Mouse (Mus musculus): ENCODE data around the gene Cbx7. TPM values are rescaled to one million over a fixed set of nuclear protein-coding genes. Genes with fewer than 3 reads are reported as not detected.
"Not testable (repeated sequence)": the region's sequence is repeated elsewhere in the genome, so short reads cannot be mapped to it uniquely, and the experiment has no call there.

Cbx7 gene
- polyA plus RNA-seq, 1 experiment from 2014 or later = 3.6 TPM

GRCm38 (mm10) chr15:79895221-79896079 lies 75.5 kb downstream of the Cbx7 start:
- not testable (repeated sequence) for H3K36me3 ChIP-seq; H3K4me2 ChIP-seq (replicated peaks); H3K27me3 ChIP-seq; ATAC-seq (replicated peaks); H3K27ac ChIP-seq (replicated peaks); H3K4me3 ChIP-seq; H3K9ac ChIP-seq (replicated peaks); H3K9me3 ChIP-seq
- H3K4me1 ChIP-seq = peaks cover 12% of the 10 kb centered on the region
- 92% methylated on average over 12 of the region's 23 CpGs for WGBS

GRCm38 (mm10) chr15:79894343-79894742 lies 76.6 kb downstream of the Cbx7 start:
- Histone ChIP-seq H3K9me3 (no peaks in the 10 kb centered on the region), H3K9ac (replicated peaks) (no peak overlapping the region), H3K27me3 (0 out of 2 replicates have a peak, but pooled peaks cover 3% of the 10 kb centered on the region), H3K4me3 (no peak overlapping the region), H3K27ac (replicated peaks) (no peak overlapping the region), H3K4me1 (peaks cover 12% of the 10 kb centered on the region), H3K36me3 (no peaks in the 10 kb centered on the region), H3K4me2 (replicated peaks) (no peak overlapping the region)
- 77% methylated on average over 4 of the region's 4 CpGs for WGBS
- ATAC-seq (replicated peaks) = no peak

- 86% methylated on average over 3 of the region's 3 CpGs for WGBS
- Histone ChIP-seq H3K36me3 (no peaks in the 10 kb centered on the region), H3K27ac (replicated peaks) (no peak overlapping the region), H3K9ac (replicated peaks) (no peak overlapping the region), H3K27me3 (0 out of 2 replicates have a peak, but pooled peaks cover 3% of the 10 kb centered on the region), H3K4me2 (replicated peaks) (no peak overlapping the region), H3K9me3 (no peaks in the 10 kb centered on the region), H3K4me1 (peaks cover 12% of the 10 kb centered on the region), H3K4me3 (no peak overlapping the region)
- ATAC-seq (replicated peaks) = no peak
These were observed 77.1 kb downstream of the Cbx7 start for GRCm38 (mm10) chr15:79893824-79894123.

- Histone ChIP-seq H3K27ac (replicated peaks) (no peak overlapping the region), H3K9ac (replicated peaks) (no peak overlapping the region), H3K4me3 (no peak overlapping the region), H3K27me3 (0 out of 2 replicates have a peak, but pooled peaks cover 3% of the 10 kb centered on the region), H3K4me2 (replicated peaks) (no peak overlapping the region), H3K4me1 (peaks cover 12% of the 10 kb centered on the region), H3K36me3 (no peaks in the 10 kb centered on the region), H3K9me3 (no peaks in the 10 kb centered on the region)
- no peak for ATAC-seq (replicated peaks)
- 84% methylated on average over 15 of the region's 15 CpGs for WGBS
These were observed 77.7 kb downstream of the Cbx7 start for GRCm38 (mm10) chr15:79892995-79893823.

- peak overlapping the region; percentile 12; the same call in 1 of the 2 replicates for H3K27ac ChIP-seq (replicated peaks)
- H3K4me1 ChIP-seq = peaks cover 12% of the 10 kb centered on the region
- H3K9me3 ChIP-seq = no peaks in the 10 kb centered on the region
- 0 out of 2 replicates have a peak, but pooled peaks cover 3% of the 10 kb centered on the region for H3K27me3 ChIP-seq
- H3K4me3 ChIP-seq = peak overlapping the region; percentile 37
- WGBS = 2% methylated on average over 12 of the region's 12 CpGs
- ATAC-seq (replicated peaks) = peak; percentile 72
- H3K9ac ChIP-seq (replicated peaks) = peak overlapping the region; percentile 40
- H3K4me2 ChIP-seq (replicated peaks) = peak overlapping the region; percentile 53
- no peaks in the 10 kb centered on the region for H3K36me3 ChIP-seq
These were observed 78.7 kb downstream of the Cbx7 start for GRCm38 (mm10) chr15:79892213-79892541.

- Histone ChIP-seq H3K36me3 (no peaks in the 10 kb centered on the region), H3K4me3 (peak within 1 kb of the TSS; percentile 37), H3K27ac (replicated peaks) (peak within 1 kb of the TSS; percentile 12; the same call in 1 of the 2 replicates), H3K4me2 (replicated peaks) (peak within 1 kb of the TSS; percentile 53), H3K27me3 (0 out of 2 replicates have a peak, but pooled peaks cover 3% of the 10 kb centered on the region), H3K4me1 (peaks cover 12% of the 10 kb centered on the region), H3K9me3 (no peaks in the 10 kb centered on the region), H3K9ac (replicated peaks) (peak within 1 kb of the TSS; percentile 40)
- 1% methylated on average over 20 of the region's 20 CpGs for WGBS
- 0 out of 2 replicates have a peak, but pooled peaks have one; percentile 26 for ATAC-seq (replicated peaks)
These were observed 79.3 kb downstream of the Cbx7 start, which contains the start of gene Apobec3 for GRCm38 (mm10) chr15:79891436-79892212. Apobec3 (plus strand) TSS chr15:79891659.

- peaks cover 13% of the 10 kb centered on the region; the same call in 1 of the 2 replicates for H3K4me1 ChIP-seq
- no peak overlapping the region for H3K9ac ChIP-seq (replicated peaks)
- H3K9me3 ChIP-seq = no peaks in the 10 kb centered on the region
- H3K4me3 ChIP-seq = no peak overlapping the region
- H3K27me3 ChIP-seq = no peaks in the 10 kb centered on the region
- no peak overlapping the region for H3K27ac ChIP-seq (replicated peaks)
- no peaks in the 10 kb centered on the region for H3K36me3 ChIP-seq
- 74% methylated on average over 5 of the region's 5 CpGs for WGBS
- H3K4me2 ChIP-seq (replicated peaks) = no peak overlapping the region
- no peak for ATAC-seq (replicated peaks)
These were observed 86.1 kb downstream of the Cbx7 start for GRCm38 (mm10) chr15:79884820-79885219.

GRCm38 (mm10) chr15:79883352-79883822 lies 87.5 kb downstream of the Cbx7 start:
- peak overlapping the region; percentile 75 for H3K9ac ChIP-seq (replicated peaks)
- peak; percentile 90 for ATAC-seq (replicated peaks)
- H3K4me2 ChIP-seq (replicated peaks) = peak overlapping the region; percentile 72
- peak overlapping the region; percentile 58 for H3K4me3 ChIP-seq
- peaks cover 23% of the 10 kb centered on the region for H3K4me1 ChIP-seq
- no peaks in the 10 kb centered on the region for H3K36me3 ChIP-seq
- no peaks in the 10 kb centered on the region for H3K9me3 ChIP-seq
- H3K27ac ChIP-seq (replicated peaks) = peak overlapping the region; percentile 95
- H3K27me3 ChIP-seq = no peaks in the 10 kb centered on the region
- under 1% methylated on average over 30 of the region's 30 CpGs for WGBS

GRCm38 (mm10) chr15:79882623-79883267 lies 88.2 kb downstream of the Cbx7 start:
- Histone ChIP-seq H3K4me3 (peak overlapping the region; percentile 58), H3K4me2 (replicated peaks) (peak overlapping the region; percentile 72), H3K4me1 (peaks cover 23% of the 10 kb centered on the region), H3K9ac (replicated peaks) (peak overlapping the region; percentile 75), H3K36me3 (no peaks in the 10 kb centered on the region), H3K9me3 (no peaks in the 10 kb centered on the region), H3K27me3 (no peaks in the 10 kb centered on the region), H3K27ac (replicated peaks) (peak overlapping the region; percentile 95)
- whole genome bisulfite sequencing = 23% methylated on average over 19 of the region's 19 CpGs
- ATAC-seq (replicated peaks) = peak; percentile 63

GRCm38 (mm10) chr15:79880477-79880876 lies 90.4 kb downstream of the Cbx7 start:
- 82% methylated on average over 3 of the region's 3 CpGs for WGBS
- no peak for ATAC-seq (replicated peaks)

GRCm38 (mm10) chr15:79879319-79879718 lies 91.6 kb downstream of the Cbx7 start:
- WGBS = 32% methylated on average over 13 of the region's 13 CpGs
- no peaks in the 10 kb centered on the region for H3K27me3 ChIP-seq
- peaks cover 23% of the 10 kb centered on the region for H3K4me1 ChIP-seq
- no peak overlapping the region for H3K4me3 ChIP-seq
- H3K4me2 ChIP-seq (replicated peaks) = peak overlapping the region; percentile 13
- H3K27ac ChIP-seq (replicated peaks) = peak overlapping the region; percentile 62
- ATAC-seq (replicated peaks) = no peak; the same call in 1 of the 2 replicates
- no peak overlapping the region for H3K9ac ChIP-seq (replicated peaks)
- no peaks in the 10 kb centered on the region for H3K36me3 ChIP-seq
- no peaks in the 10 kb centered on the region for H3K9me3 ChIP-seq

More at GRCm38 (mm10) chr15:79880477-79880876, 90.4 kb downstream of the Cbx7 start:
- H3K4me2 ChIP-seq (replicated peaks) = no peak overlapping the region
- no peak overlapping the region for H3K9ac ChIP-seq (replicated peaks)
- no peaks in the 10 kb centered on the region for H3K9me3 ChIP-seq
- no peaks in the 10 kb centered on the region for H3K36me3 ChIP-seq
- H3K4me1 ChIP-seq = peaks cover 23% of the 10 kb centered on the region
- H3K27me3 ChIP-seq = no peaks in the 10 kb centered on the region
- no peak overlapping the region for H3K4me3 ChIP-seq
- H3K27ac ChIP-seq (replicated peaks) = no peak overlapping the region

Measured in forebrain, embryonic 15.5 days (tissue).